Mouse (Mus musculus) bone marrow, adult 2 months (tissue): ENCODE data around the gene U2surp.

Experiments used
- CTCF ChIP-seq: fragments of 200-500 bp; IDR thresholded peaks from 2 replicates; pipeline ENCODE4 v1.5.1; 2011; ENCODE audit warnings: low read length, control low read depth; ENCODE audit not compliant: control insufficient read depth, insufficient read depth
- POLR2A ChIP-seq: fragments of 200-500 bp; IDR thresholded peaks from 2 replicates; pipeline ENCODE4 v1.6.1; 2011; ENCODE audit warnings: low read depth, mild to moderate bottlenecking, control low read depth, low read length, borderline replicate concordance; ENCODE audit not compliant: control insufficient read depth

DNA sequence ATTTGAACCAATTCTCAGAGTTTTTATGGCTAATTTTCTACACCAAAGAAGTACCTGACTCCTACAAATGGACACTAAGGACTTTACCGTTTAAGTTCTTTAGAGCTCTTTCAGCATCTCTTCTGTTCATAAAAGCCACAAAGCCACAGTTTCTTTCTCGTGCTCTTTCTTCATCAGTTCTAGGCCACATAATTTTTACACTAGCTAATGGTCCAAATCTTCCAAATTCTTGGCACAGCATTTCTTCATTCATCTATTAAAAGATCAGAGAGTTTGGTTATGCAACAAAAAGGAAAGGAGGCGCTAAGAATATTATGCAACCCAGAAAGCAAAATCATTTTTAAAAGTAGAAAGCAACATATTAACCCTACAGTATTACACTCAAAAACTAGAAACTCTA, 21.8 kb downstream of the U2surp start:
- TF ChIP-seq CTCF (no peak), POLR2A (no peak)
